Mouse (Mus musculus) gastrocnemius, adult 18-20 months (tissue): ENCODE data around the gene Olfr655. TPM values are rescaled to one million over a fixed set of nuclear protein-coding genes. Genes with fewer than 3 reads are reported as not detected.

Experiments used
- DNase-seq: peaks from one replicate; pipeline ENCODE4 v3.0.0; 2021; ENCODE audit warnings: low spot score
- long read RNA-seq, 2 experiments: library from polyadenylated mRNA; stranded (forward); transcript quantifications; one replicate each; pipeline ENCODE4 v2.0.0; 2021
- total RNA-seq, 2 experiments: library from RNA; stranded (reverse); gene quantifications; 2 replicates each; pipeline ENCODE4 v1.2.3; 2021

Olfr655 gene
- not detected for total RNA-seq
- long read RNA-seq, experiment 1 = 0 reads
- long read RNA-seq, experiment 2 = 0 reads

DNA sequence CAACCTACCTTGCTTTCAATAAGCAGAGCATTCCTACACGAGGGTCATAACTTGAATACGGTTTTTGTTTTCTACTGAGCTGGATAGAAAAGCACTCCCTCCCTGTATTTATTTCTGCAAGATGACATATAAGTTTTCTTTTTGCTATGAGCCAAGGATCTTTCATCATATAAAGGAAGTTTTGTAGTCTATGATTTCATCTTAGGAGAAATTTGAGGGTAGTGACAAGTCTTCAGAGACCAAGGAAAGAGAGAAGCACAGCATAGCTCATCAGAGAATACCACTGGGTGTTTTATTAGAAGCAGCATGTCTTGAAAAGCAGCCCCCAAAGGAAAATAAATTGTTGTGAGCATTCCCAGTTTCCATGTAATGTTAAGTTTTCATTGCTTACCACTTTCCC is at the start of gene Olfr655:
TSS of gene Olfr655 (minus strand) at position 101 of the 400 bp plus-strand sequence.
- no peak for DNase-seq

DNA sequence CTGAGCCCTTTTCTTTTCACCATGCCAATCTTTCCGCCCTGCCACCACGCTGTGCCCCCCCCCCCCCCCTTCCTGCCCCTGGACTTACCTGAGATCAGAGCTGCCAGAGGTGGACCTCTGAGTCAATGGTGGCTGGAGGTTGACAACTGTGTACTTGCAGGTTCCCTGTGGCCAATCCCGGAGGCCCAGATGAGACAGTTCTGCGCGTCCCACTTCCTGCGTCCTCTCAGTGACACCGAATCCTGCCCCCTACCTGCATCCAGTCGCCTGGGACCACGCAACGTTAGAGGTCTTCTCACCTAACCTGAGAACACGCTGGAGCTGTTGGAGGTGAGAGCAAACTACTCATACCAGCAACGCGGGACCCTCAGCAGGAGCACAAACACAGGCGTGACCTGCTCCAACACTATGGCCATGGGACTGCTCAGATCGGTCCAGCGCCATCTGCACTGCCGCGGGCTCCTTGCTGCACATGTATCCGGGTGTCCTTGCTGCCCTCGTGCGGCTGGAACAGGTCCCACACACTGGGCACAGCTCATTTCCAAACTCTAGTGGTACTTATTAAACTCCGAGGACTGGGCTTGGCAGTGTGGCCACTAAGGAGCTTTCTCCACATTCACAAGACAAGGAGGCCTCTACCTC is 45.4 kb upstream of the Olfr655 start, which contains the start of gene Olfr658:
TSS of gene Olfr658 (minus strand) at position 465 of the 642 bp plus-strand sequence.
- no peak for DNase-seq

DNA sequence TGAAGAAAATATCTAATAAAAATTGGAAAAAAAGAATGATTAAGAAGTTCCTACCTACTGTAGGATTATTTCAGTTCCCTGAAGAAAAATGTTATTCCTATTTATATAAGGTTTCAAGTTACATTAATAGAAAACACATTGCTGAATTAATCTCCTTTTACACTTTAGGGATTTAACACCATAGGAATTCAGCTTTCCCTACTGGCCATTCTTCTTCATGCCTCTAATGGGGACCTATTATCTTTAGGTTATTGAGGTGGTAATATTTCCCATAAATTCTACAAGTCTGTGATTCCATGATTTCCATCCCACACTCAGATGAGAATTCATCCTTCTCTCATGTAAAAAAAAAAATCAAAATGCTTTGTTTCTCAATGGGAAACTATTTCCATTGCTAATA is 22.9 kb upstream of the Olfr655 start, which contains the start of gene Olfr657:
TSS of gene Olfr657 (plus strand) at position 301 of the 400 bp plus-strand sequence.
- DNase-seq = no peak

DNA sequence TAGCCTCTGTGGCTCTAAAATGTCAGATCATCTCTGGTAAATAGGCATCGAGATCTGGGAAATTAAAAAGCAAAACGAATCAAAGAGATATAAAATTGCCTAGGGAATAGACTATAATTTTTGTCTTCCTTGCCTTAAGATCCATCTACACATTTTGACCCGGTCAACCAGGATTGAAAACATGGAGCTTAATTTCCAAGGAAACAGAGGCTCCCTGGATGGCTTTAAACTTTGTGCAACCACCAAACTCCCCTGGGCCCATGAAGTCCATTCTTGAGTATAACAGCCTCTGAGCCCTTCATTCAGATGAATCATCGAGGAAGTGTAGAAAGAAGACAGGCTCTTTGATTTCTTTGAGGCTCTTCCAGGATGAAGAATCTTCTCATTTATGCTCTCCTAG is 12.1 kb upstream of the Olfr655 start, which contains the start of gene Olfr656:
TSS of gene Olfr656 (plus strand) at position 301 of the 400 bp plus-strand sequence.
- no peak for DNase-seq

DNA sequence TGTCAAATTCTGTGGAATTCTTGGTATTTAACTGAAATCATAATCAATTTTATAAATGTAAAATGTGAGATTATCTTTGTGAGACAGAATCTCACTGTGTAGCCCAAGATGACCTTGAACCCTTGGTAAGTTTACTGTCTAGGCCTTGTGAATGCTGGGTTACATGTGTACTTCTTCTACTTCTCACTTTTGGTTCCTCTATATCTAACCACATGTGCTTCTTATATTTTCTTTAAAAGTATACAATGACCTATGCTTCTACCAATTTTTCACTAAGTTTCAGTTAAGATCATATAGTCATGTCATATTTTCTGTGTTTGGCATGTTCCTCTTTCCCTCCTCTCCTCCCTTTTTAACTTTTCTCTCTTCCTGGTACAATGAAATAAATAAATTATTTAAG is 3.1 kb upstream of the Olfr655 start:
- DNase-seq = no peak

DNA sequence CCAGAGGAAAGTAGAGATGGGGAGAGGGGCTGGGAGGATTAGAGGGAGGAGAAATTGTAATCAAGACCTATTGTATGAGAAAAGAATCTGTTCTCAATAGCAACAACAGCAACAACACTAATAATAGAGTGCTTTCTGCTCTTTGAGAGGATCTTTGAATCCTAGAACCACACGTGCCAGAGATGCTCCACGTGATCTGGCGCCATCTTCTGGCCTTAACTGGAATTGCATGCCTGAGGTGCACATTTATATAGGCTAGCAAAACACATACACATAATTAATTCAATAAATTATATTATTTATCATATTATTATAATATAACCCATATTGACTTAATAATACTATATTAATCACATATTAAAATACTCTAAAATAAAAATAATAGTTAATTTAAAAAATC is 1.6 kb upstream of the Olfr655 start:
- DNase-seq = no peak

DNA sequence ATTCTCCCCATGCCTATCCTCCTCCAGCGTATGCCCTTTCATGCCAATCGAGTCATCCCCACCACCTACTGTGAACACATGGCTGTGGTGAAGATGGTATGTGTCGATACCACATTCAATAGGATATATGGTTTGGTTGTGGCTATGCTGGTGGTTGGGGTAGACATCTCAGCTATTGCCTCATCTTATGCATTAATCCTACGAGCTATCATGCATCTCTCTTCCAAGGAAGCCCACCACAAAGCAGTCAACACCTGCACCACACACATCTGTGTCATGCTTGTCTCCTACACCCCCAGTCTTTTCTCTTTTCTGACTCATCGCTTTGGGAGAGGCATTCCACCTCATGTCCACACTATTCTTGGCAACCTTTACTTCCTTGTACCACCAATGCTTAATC is 13.3 kb downstream of the Olfr655 start:
- no peak for DNase-seq

DNA sequence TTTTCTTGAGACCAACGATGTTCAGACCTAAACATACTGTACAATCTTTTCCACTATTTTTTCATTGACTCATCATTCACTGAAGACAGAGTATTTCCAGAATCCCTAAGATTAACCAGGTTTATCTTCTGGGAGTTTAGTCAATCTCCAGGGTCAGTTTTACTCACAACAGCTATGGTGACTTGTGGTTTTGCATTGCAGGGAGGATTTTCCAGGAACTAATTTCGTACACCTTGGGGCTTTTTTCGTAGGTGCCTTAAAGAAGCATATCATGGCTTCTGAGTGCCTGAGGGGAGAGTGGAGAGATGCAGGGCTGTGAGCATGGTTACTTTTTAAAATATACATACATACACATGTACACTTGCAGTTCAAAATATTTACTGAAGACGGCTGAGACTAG is 14.9 kb downstream of the Olfr655 start, which contains the start of gene Olfr654:
TSS of gene Olfr654 (plus strand) at position 301 of the 400 bp plus-strand sequence.
- no peak for DNase-seq

DNA sequence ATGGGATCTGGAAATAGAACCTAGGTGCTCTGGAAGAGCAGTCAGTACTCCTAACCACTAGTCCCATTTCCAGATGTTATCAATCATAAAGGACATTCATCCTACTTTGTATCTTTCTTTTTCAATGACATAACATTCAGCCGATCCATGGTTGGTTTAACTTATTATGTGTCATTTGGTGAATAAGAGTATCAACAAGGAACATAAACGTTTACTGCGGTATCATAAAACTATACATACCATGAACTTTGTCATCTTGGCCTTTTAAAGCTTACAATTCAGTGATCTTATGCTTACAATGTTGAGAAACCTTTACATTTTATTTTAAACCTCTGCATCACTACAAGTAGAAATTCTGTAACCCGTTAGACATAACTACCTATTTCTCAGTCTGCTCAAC is 20.1 kb downstream of the Olfr655 start:
- no peak for DNase-seq

DNA sequence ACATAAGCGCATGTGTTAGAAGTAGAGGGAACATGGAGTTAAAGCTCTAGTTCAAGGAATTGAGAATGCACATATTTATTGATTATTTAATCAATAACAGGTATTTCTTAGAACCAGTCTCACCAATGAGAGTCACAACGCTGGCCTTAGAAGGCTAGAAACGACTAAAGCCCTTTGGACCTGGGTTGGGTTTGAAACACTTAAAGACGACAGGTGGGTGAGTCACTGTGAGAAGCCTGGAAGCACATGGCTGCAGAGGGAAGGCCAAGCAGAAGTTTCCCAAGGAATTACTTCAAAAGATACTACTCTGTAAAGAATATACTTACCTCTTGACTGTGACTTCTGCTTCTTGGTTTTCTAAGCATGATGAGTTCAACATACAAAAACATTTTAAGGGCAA is 20.7 kb downstream of the Olfr655 start:
- no peak for DNase-seq

DNA sequence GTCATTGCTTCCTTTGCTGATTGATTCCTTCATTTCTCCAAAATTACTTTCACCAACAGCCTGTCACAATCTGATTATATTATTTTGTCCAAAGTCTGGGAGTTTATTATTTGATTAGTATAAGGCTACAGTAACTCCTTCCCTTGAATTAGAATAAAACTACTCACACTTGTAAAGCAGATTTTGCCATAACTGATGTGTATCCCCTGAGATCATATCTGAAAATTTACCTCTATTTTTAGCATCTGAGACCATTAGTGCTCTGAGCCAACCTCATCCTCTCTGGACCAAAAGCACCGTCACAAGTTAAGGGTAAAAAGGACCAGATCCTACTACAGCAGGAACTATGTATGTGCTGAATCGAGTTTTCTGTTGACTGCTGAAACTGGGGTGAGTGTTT is 24.6 kb downstream of the Olfr655 start, which contains the start of gene Olfr653:
TSS of gene Olfr653 (plus strand) at position 301 of the 400 bp plus-strand sequence.
- DNase-seq = no peak

DNA sequence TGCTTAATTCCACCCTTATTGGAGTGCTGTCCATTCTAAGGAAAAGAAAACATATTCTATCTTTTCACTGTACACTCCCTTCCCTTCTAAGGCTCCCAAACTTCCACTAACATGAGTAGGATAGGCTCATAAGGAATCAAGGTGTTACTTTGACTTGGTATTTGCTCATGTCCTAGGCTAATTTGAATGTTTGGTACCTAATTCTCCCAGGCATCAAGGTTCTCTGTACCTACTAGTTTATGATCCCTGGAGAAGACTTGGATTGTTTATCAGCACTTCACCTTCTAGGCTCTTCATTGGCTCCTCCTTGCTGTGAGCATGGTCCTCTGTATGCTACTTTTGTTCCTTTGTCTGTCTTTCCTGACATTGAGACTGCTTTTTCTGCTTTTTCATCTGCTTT is 41.0 kb downstream of the Olfr655 start, which contains the start of gene Olfr652:
TSS of gene Olfr652 (plus strand) at position 301 of the 400 bp plus-strand sequence.
- DNase-seq = no peak

DNA sequence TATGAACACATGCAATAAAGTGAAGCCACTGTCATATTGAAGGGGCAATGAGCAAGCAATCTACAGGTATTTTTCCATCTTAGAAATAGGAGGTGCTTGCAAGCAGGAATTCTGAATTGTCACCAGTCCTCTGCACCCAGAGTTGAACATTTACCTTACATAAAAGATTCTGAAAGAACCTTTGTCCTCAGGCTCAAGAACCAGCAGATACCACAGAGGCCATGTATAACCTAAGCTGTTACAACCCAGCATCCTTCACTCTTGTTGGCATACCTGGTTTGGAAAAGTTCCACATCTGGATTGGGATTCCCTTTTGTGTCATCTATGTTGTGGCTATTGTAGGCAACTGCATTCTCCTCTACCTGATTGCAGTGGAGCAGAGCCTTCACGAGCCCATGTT is 48.9 kb downstream of the Olfr655 start:
- DNase-seq = no peak

DNA sequence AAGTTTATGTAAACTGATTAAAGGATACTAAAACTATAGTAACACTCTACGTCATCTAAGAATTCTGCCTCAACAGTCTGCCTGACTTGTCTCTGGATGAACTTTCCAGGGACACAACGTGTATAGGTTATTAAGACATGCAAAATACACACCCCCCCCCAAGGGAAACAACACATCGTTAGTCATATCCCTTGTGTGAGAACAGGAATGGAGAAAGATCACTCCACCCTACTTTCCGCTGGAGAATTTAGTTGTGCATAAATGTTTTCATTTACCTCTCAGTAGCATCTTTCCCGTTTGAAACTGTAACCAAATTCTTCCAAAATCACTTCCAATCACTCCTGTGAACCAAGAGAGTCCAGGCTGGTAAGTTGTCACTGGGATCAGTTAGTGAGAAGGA is 51.7 kb downstream of the Olfr655 start, which contains the start of gene Olfr651:
TSS of gene Olfr651 (plus strand) at position 301 of the 400 bp plus-strand sequence.
- no peak for DNase-seq

Other genes starting within 250 kb of the Olfr655 start
- gene Trim12c, start 248.4 kb downstream of the Olfr655 start, total RNA-seq = 1 to 10 TPM; 2.4 to 2.8 TPM
- not detected for gene Trim30b, start 231.9 kb downstream of the Olfr655 start, total RNA-seq
- not detected for gene Trim30c, start 200.9 kb downstream of the Olfr655 start, total RNA-seq
- gene Trim30a, start 136.6 kb downstream of the Olfr655 start, total RNA-seq = under 1 TPM; 0.53 to 1.00 TPM
- under 1 TPM; 0.34 to 0.64 TPM for gene Trim30d, start 93.9 kb downstream of the Olfr655 start, total RNA-seq
- gene Olfr651, start 51.6 kb downstream of the Olfr655 start, total RNA-seq = not detected
- gene Olfr652, start 40.9 kb downstream of the Olfr655 start, total RNA-seq = not detected
- not detected for gene Olfr653, start 24.5 kb downstream of the Olfr655 start, total RNA-seq
- gene Olfr654, start 14.8 kb downstream of the Olfr655 start, total RNA-seq = not detected
- gene Olfr656, start 12.2 kb upstream of the Olfr655 start, total RNA-seq = not detected
- gene Olfr657, start 23.0 kb upstream of the Olfr655 start, total RNA-seq = not detected
- not detected for gene Olfr658, start 45.5 kb upstream of the Olfr655 start, total RNA-seq
- gene Olfr659, start 65.0 kb upstream of the Olfr655 start, total RNA-seq = not detected
- not detected for gene Olfr661, start 84.7 kb upstream of the Olfr655 start, total RNA-seq
- not detected for gene Usp17le, start 175.7 kb upstream of the Olfr655 start, total RNA-seq
- not detected for gene Usp17lb, start 240.8 kb upstream of the Olfr655 start, total RNA-seq